Mouse (Mus musculus) liver, adult 2 months (tissue): Measurements from ENCODE around the gene Akap8. TPM values are rescaled to one million over a fixed set of nuclear protein-coding genes. Genes with fewer than 3 reads are reported as not detected.

Experiments used
- DNase-seq: peaks from one replicate; pipeline ENCODE4 v3.0.0-alpha.2; 2011; ENCODE audit warnings: low read depth, low spot score; ENCODE audit errors: extremely low read depth
- H3K27ac ChIP-seq: fragments of 200-500 bp; replicated peaks from 2 replicates; pipeline ENCODE4 v1.5.1; 2012; ENCODE audit warnings: low read depth, mild to moderate bottlenecking, control low read depth, inconsistent platforms, low read length; ENCODE audit not compliant: insufficient read depth
- H3K27me3 ChIP-seq: fragments of 200-500 bp; 2 replicates; pipeline ENCODE4 v1.6.1; 2012; ENCODE audit warnings: mild to moderate bottlenecking, moderate library complexity, low read length, inconsistent platforms; ENCODE audit not compliant: control insufficient read depth, insufficient read depth
- H3K36me3 ChIP-seq: fragments of 200-500 bp; 2 replicates; pipeline ENCODE4 v1.6.1; 2012; ENCODE audit warnings: low read length, inconsistent platforms; ENCODE audit not compliant: control insufficient read depth, insufficient read depth
- H3K4me1 ChIP-seq: fragments of 200-500 bp; 2 replicates; pipeline ENCODE4 v1.6.1; 2011; ENCODE audit warnings: low read length; ENCODE audit not compliant: control insufficient read depth, insufficient read depth
- H3K4me3 ChIP-seq: fragments of 200-500 bp; 2 replicates; pipeline ENCODE4 v1.5.1; 2011; ENCODE audit warnings: low read depth, mild to moderate bottlenecking, control low read depth, low read length, moderate library complexity; ENCODE audit not compliant: insufficient read depth
- H3K79me2 ChIP-seq: fragments of 200-500 bp; 2 replicates; pipeline ENCODE4 v1.6.1; 2012; ENCODE audit warnings: inconsistent platforms, mild to moderate bottlenecking, low read length, moderate library complexity; ENCODE audit not compliant: control insufficient read depth, insufficient read depth
- H3K9ac ChIP-seq: fragments of 200-500 bp; 2 replicates; pipeline ENCODE4 v1.6.1; 2012; ENCODE audit warnings: low read depth, mild to moderate bottlenecking, control low read depth, inconsistent platforms, low read length
- CTCF ChIP-seq: fragments of 200-500 bp; IDR thresholded peaks from 2 replicates; pipeline ENCODE4 v1.5.1; 2011; ENCODE audit warnings: low read depth, low read length, control low read depth
- POLR2A ChIP-seq: fragments of 200-500 bp; IDR thresholded peaks from 2 replicates; pipeline ENCODE4 v1.6.1; 2011; ENCODE audit warnings: low read length, control low read depth; ENCODE audit not compliant: insufficient read depth; ENCODE audit errors: extremely low read depth
- whole genome bisulfite sequencing: fragments of 180-500 bp; shearing (Covaris S2); methylation state at CpG from one replicate; pipeline ENCODE4 v1.1.7; 2018; 5-methylcytosine and 5-hydroxymethylcytosine counted together
- polyA plus RNA-seq: library from polyadenylated mRNA; depleted of rRNA; stranded (reverse); fragments of >200 nt; gene quantifications from 2 replicates; pipeline ENCODE4 v1.2.3, GENCODE M21; 2012
- total RNA-seq: library from RNA; depleted of rRNA; stranded (reverse); fragments of >200 nt; gene quantifications from 2 replicates; pipeline ENCODE4 v1.2.3, GENCODE M21; 2014

The Akap8 gene
- total and polyA plus RNA-seq, 2 experiments: 31.6 to 47.9 TPM

- Histone ChIP-seq H3K9ac (peak overlapping the region; percentile 89), H3K27me3 (no peaks in the 10 kb centered on the region), H3K4me1 (peaks cover 10% of the 10 kb centered on the region), H3K27ac (peak overlapping the region; percentile 40), H3K79me2 (peaks cover 13% of the 10 kb centered on the region; the same call in 1 of the 2 replicates), H3K4me3 (peak overlapping the region; percentile 85), H3K36me3 (peaks cover 5% of the 10 kb centered on the region)
- under 1% methylated on average over 50 of the region's 50 CpGs for WGBS
- no peak for TF ChIP-seq CTCF
- TF ChIP-seq POLR2A: no peak
- DNase-seq: peak; percentile 34
Observed at GRCm38 (mm10) chr17:32363821-32364301, 42.8 kb upstream of the Akap8 start.

GRCm38 (mm10) chr17:32362686-32363085, 41.6 kb upstream of the Akap8 start:
- TF ChIP-seq CTCF (no peak), POLR2A (no peak)
- Histone ChIP-seq H3K9ac (0 out of 2 replicates have a peak overlapping the region, but pooled peaks have one; percentile 40), H3K36me3 (peaks cover 10% of the 10 kb centered on the region)

GRCm38 (mm10) chr17:32359928-32360327, 38.9 kb upstream of the Akap8 start:
- H3K27ac ChIP-seq: no peak overlapping the region
- H3K4me1 ChIP-seq: peaks cover 10% of the 10 kb centered on the region
- no peak overlapping the region for H3K9ac ChIP-seq
- H3K4me3 ChIP-seq: no peak overlapping the region
- peaks cover 13% of the 10 kb centered on the region; the same call in 1 of the 2 replicates for H3K79me2 ChIP-seq
- no peaks in the 10 kb centered on the region for H3K27me3 ChIP-seq
- TF ChIP-seq POLR2A (no peak), CTCF (no peak)
- H3K36me3 ChIP-seq: peaks cover 16% of the 10 kb centered on the region
- DNase-seq: no peak
- 91% methylated on average over 18 of the region's 18 CpGs for WGBS

More at GRCm38 (mm10) chr17:32362686-32363085, 41.6 kb upstream of the Akap8 start:
- H3K4me1 ChIP-seq: peaks cover 10% of the 10 kb centered on the region
- H3K4me3 ChIP-seq: no peak overlapping the region
- DNase-seq: no peak
- H3K27ac ChIP-seq: no peak overlapping the region
- H3K27me3 ChIP-seq: no peaks in the 10 kb centered on the region
- peaks cover 13% of the 10 kb centered on the region; the same call in 1 of the 2 replicates for H3K79me2 ChIP-seq
- 65% methylated on average over 4 of the region's 4 CpGs for WGBS

GRCm38 (mm10) chr17:32358943-32359340, 37.9 kb upstream of the Akap8 start:
- peaks cover 12% of the 10 kb centered on the region; the same call in 1 of the 2 replicates for H3K79me2 ChIP-seq
- peaks cover 13% of the 10 kb centered on the region for H3K4me1 ChIP-seq
- peaks cover 16% of the 10 kb centered on the region for H3K36me3 ChIP-seq
- no peak overlapping the region for H3K9ac ChIP-seq
- H3K4me3 ChIP-seq: no peak overlapping the region
- TF ChIP-seq CTCF (no peak), POLR2A (no peak)
- no peak for DNase-seq
- 94% methylated on average over 6 of the region's 6 CpGs for WGBS
- H3K27me3 ChIP-seq: no peaks in the 10 kb centered on the region
- no peak overlapping the region for H3K27ac ChIP-seq

- Histone ChIP-seq H3K4me3 (no peak overlapping the region), H3K36me3 (peaks cover 16% of the 10 kb centered on the region), H3K9ac (no peak overlapping the region), H3K79me2 (peaks cover 7% of the 10 kb centered on the region; the same call in 1 of the 2 replicates), H3K27ac (no peak overlapping the region), H3K27me3 (no peaks in the 10 kb centered on the region), H3K4me1 (peaks cover 16% of the 10 kb centered on the region)
- no peak for DNase-seq
- TF ChIP-seq CTCF (no peak), POLR2A (no peak)
- 96% methylated on average over 7 of the region's 7 CpGs for WGBS
Observed at GRCm38 (mm10) chr17:32358192-32358942, 37.3 kb upstream of the Akap8 start.
